Mouse (Mus musculus): Measurements from ENCODE around the gene Kcnj16. TPM values are rescaled to one million over a fixed set of nuclear protein-coding genes. Genes with fewer than 3 reads are reported as not detected.

The Kcnj16 gene
- 3.6 and 5.0 TPM in 2 replicates for polyA plus RNA-seq (2015; fragmentation: Nextera tagmentation; extraction: Ambion mirVana)

DNA sequence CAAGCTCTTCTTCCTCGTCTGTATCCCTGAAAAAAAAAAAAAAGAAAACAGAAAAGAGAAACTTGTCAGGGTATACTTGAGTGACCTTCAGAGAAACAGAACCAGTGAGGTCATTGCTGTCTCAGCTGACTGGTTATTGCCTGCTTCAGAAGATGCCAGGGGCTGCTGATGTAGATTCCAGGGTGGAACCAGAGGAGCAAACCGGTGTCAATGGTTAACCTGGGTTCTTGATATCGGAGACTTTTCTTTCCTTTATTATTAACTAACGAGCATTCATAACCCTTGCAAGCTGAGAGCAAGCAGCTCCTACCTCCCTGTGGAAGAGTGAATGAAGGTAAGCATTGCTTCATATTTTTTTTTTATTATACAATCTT is at the start of gene Kcnj16:
Gene Kcnj16, plus strand, starts transcription at position 272 of the 374 bp plus-strand sequence.
- Histone ChIP-seq H3K9me3 (ENCODE audit: control insufficient read depth, low read length) (no peaks in the 10 kb centered on the region), H3K36me3 (ENCODE audit: control insufficient read depth, insufficient read depth, low read length) (no peaks in the 10 kb centered on the region), H3K9ac (ENCODE audit: low read depth, low read length) (no peak within 1 kb of the TSS), H3K27me3 (replicated peaks; ENCODE audit: control insufficient read depth, insufficient read depth, low read length) (no peaks in the 10 kb centered on the region), H3K4me3 (ENCODE audit: low read length) (no peak within 1 kb of the TSS), H3K27ac (ENCODE audit: low read depth, low read length) (no peak within 1 kb of the TSS), H3K4me1 (ENCODE audit: control insufficient read depth, insufficient read depth, low read depth, low read length) (no peaks in the 10 kb centered on the region), H3K4me2 (ENCODE audit: low read length) (no peak within 1 kb of the TSS)
- 77% methylated on average over 4 of the region's 4 CpGs for WGBS
- no peak for ATAC-seq

DNA sequence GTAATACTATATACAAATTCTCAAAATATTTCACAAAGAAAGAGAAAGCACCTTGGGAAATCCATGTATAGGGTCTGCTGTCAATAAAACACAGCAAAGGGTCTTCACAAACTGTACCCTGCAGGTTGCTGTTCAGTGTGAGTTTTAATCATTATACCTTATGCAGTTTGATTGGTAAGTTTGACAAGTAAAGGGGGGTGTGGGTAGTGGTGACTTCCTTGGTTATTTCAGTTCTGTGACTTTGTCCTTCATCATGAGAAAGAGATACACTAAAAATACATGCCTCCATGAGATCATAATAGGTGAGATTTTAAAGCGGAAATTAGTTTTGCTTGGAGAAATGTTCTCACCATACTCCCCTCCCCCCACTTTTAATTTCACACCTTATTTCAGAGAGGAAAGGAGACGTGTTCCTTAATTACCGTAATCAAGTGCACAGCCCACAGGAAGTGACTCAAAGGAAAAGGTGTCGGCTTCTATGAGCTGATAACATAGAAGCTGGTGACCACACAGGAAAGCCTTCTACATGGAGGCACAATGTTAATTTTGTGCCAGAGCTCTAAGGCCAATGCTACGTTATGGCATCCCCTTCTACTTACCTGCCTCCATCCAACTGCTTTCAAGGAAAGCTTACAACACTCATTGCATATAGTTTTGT is 48.9 kb upstream of the Kcnj16 start:
- no peak for ATAC-seq
- H3K9ac ChIP-seq (ENCODE audit: low read depth, low read length), result no peak overlapping the region
- WGBS, result 74% methylated on average over 5 of the region's 5 CpGs
- no peak overlapping the region for H3K4me3 ChIP-seq (ENCODE audit: low read length)
- H3K4me2 ChIP-seq (ENCODE audit: low read length), result no peak overlapping the region
- H3K4me1 ChIP-seq (ENCODE audit: control insufficient read depth, insufficient read depth, low read depth, low read length), result no peaks in the 10 kb centered on the region
- no peak overlapping the region for H3K27ac ChIP-seq (ENCODE audit: low read depth, low read length)
- no peaks in the 10 kb centered on the region for H3K27me3 ChIP-seq (replicated peaks; ENCODE audit: control insufficient read depth, insufficient read depth, low read length)
- no peaks in the 10 kb centered on the region for H3K9me3 ChIP-seq (ENCODE audit: control insufficient read depth, low read length)
- H3K36me3 ChIP-seq (ENCODE audit: control insufficient read depth, insufficient read depth, low read length), result no peaks in the 10 kb centered on the region

DNA sequence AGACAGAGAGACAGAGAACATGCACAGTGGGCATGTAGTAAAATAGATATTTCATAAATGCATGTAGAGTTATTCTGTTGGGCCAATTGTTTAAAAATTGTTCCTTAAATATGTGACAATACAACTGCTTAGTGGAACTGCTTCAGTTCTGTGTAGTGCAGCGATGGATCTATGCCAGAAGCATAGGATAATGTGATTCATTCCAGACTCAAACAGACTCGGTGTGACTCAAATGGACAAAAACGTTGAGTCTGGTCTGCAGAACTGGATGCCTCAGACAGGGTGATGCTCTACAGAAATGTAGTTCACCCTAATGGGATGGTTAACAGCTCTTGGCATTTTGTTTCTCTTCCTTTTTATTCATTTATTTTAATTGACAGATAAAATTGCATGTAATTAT is 32.1 kb upstream of the Kcnj16 start:
- H3K27ac ChIP-seq (ENCODE audit: low read depth, low read length), result no peak overlapping the region
- H3K4me3 ChIP-seq (ENCODE audit: low read length), result no peak overlapping the region
- no peaks in the 10 kb centered on the region for H3K4me1 ChIP-seq (ENCODE audit: control insufficient read depth, insufficient read depth, low read depth, low read length)
- no peak overlapping the region for H3K9ac ChIP-seq (ENCODE audit: low read depth, low read length)
- H3K36me3 ChIP-seq (ENCODE audit: control insufficient read depth, insufficient read depth, low read length), result no peaks in the 10 kb centered on the region
- no peaks in the 10 kb centered on the region for H3K27me3 ChIP-seq (replicated peaks; ENCODE audit: control insufficient read depth, insufficient read depth, low read length)
- ATAC-seq, result no peak
- no peak overlapping the region for H3K4me2 ChIP-seq (ENCODE audit: low read length)
- WGBS, result 63% methylated on average over 3 of the region's 3 CpGs
- no peaks in the 10 kb centered on the region for H3K9me3 ChIP-seq (ENCODE audit: control insufficient read depth, low read length)

DNA sequence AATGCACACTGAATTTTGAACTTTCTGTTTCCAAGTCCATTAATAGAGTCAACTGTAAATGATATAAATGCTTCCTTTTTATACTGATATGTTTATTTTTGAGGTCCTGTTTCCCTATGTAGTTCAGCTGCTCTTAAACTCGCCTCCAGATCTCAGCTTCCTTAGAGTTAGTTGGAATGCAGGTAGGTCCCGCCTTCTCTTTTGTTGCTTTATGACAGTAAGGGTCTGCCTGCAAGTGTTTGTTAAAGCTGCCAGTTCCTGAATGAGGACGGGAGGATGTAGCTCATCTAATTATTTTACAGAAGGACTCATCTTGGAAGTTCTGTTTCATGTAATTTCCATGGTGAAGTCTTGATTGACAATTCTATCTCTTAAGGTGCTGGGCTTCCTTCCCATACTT is 25.6 kb upstream of the Kcnj16 start:
- no peaks in the 10 kb centered on the region for H3K4me1 ChIP-seq (ENCODE audit: control insufficient read depth, insufficient read depth, low read depth, low read length)
- H3K4me3 ChIP-seq (ENCODE audit: low read length), result no peak overlapping the region
- no peak overlapping the region for H3K27ac ChIP-seq (ENCODE audit: low read depth, low read length)
- H3K27me3 ChIP-seq (replicated peaks; ENCODE audit: control insufficient read depth, insufficient read depth, low read length), result no peaks in the 10 kb centered on the region
- no peak overlapping the region for H3K4me2 ChIP-seq (ENCODE audit: low read length)
- no peak overlapping the region for H3K9ac ChIP-seq (ENCODE audit: low read depth, low read length)
- ATAC-seq, result no peak
- 41% methylated on average over 3 of the region's 3 CpGs for WGBS
- no peaks in the 10 kb centered on the region for H3K36me3 ChIP-seq (ENCODE audit: control insufficient read depth, insufficient read depth, low read length)
- no peaks in the 10 kb centered on the region for H3K9me3 ChIP-seq (ENCODE audit: control insufficient read depth, low read length)

DNA sequence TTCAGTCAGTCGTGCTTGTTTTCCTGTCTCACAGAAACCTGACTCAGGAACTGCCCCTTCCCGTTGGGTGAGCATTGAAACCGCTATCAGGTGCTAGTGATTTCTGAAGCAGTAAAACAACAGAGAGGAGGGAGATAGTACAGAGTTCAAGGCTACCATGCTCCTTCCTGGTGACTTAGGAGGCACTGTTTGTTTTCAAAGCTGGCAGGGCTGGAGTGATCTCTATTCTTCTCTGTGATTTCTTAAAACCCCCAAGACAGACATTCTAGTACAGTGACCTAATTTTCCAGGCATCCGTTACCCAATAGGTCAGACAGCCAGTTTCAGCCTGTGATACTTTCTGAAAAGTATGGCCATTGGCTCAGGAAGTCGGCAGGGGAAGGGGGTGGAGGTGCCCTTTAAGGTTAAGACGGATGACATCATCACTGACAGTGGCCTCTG is 25.1 kb upstream of the Kcnj16 start:
- Histone ChIP-seq H3K27ac (ENCODE audit: low read depth, low read length) (no peak overlapping the region), H3K9ac (ENCODE audit: low read depth, low read length) (no peak overlapping the region), H3K36me3 (ENCODE audit: control insufficient read depth, insufficient read depth, low read length) (no peaks in the 10 kb centered on the region), H3K9me3 (ENCODE audit: control insufficient read depth, low read length) (no peaks in the 10 kb centered on the region), H3K4me3 (ENCODE audit: low read length) (no peak overlapping the region), H3K4me1 (ENCODE audit: control insufficient read depth, insufficient read depth, low read depth, low read length) (no peaks in the 10 kb centered on the region), H3K27me3 (replicated peaks; ENCODE audit: control insufficient read depth, insufficient read depth, low read length) (no peaks in the 10 kb centered on the region), H3K4me2 (ENCODE audit: low read length) (no peak overlapping the region)
- 43% methylated on average over 6 of the region's 6 CpGs for WGBS
- no peak for ATAC-seq

DNA sequence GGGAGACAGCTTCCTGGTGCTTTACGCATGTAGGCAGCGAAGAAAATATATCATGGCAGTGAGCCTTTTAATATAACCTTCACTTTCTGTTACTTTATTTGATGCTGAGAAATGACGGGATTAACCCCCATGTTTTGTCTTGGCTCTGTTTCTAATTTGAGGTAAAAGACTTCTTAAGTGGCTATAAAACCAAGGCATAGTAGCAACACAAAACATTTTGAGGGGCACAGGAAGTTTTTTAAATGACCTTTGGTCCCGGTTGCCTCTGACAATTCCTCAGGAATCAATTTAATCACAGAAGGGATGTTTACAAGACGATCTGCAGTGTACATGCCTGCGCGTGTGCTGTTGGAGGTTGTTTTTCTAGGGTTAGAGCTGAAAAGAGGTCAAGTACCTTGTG is 11.2 kb upstream of the Kcnj16 start:
- Histone ChIP-seq H3K9me3 (ENCODE audit: control insufficient read depth, low read length) (no peaks in the 10 kb centered on the region), H3K4me1 (ENCODE audit: control insufficient read depth, insufficient read depth, low read depth, low read length) (no peaks in the 10 kb centered on the region)
- WGBS, result 70% methylated on average over 7 of the region's 7 CpGs

DNA sequence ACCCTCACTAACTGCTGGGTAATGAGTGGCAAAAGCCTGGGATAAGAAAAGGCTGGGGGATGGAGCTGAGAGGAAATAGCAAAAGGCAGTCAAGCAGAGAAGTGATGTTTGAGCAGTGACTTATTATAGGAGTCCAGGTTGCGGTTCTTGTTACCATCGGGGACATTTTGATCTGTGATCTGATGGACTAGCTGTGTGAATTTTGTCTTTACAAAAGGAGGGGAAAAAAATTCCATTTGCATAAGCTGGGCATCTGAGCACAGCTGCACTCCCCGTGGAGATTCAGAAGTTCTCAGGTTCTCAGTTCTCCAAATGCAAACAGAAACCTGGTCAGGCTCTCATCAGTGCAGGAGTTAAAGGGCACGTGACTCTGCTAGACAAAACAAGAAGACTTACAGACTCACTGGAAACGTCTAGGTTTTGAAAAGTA is 6.2 kb upstream of the Kcnj16 start:
- no peak overlapping the region for H3K27ac ChIP-seq (ENCODE audit: low read depth, low read length)
- ATAC-seq, result no peak
- H3K4me1 ChIP-seq (ENCODE audit: control insufficient read depth, insufficient read depth, low read depth, low read length), result no peaks in the 10 kb centered on the region
- H3K9ac ChIP-seq (ENCODE audit: low read depth, low read length), result no peak overlapping the region
- 27% methylated on average over 5 of the region's 5 CpGs for WGBS
- no peak overlapping the region for H3K4me3 ChIP-seq (ENCODE audit: low read length)
- no peaks in the 10 kb centered on the region for H3K27me3 ChIP-seq (replicated peaks; ENCODE audit: control insufficient read depth, insufficient read depth, low read length)
- no peak overlapping the region for H3K4me2 ChIP-seq (ENCODE audit: low read length)
- no peaks in the 10 kb centered on the region for H3K36me3 ChIP-seq (ENCODE audit: control insufficient read depth, insufficient read depth, low read length)
- no peaks in the 10 kb centered on the region for H3K9me3 ChIP-seq (ENCODE audit: control insufficient read depth, low read length)

More for the DNA sequence above, 11.2 kb upstream of the Kcnj16 start:
- H3K4me2 ChIP-seq (ENCODE audit: low read length), result no peak overlapping the region
- no peaks in the 10 kb centered on the region for H3K36me3 ChIP-seq (ENCODE audit: control insufficient read depth, insufficient read depth, low read length)
- ATAC-seq, result no peak
- H3K4me3 ChIP-seq (ENCODE audit: low read length), result no peak overlapping the region
- H3K27me3 ChIP-seq (replicated peaks; ENCODE audit: control insufficient read depth, insufficient read depth, low read length), result no peaks in the 10 kb centered on the region
- H3K9ac ChIP-seq (ENCODE audit: low read depth, low read length), result no peak overlapping the region
- no peak overlapping the region for H3K27ac ChIP-seq (ENCODE audit: low read depth, low read length)

DNA sequence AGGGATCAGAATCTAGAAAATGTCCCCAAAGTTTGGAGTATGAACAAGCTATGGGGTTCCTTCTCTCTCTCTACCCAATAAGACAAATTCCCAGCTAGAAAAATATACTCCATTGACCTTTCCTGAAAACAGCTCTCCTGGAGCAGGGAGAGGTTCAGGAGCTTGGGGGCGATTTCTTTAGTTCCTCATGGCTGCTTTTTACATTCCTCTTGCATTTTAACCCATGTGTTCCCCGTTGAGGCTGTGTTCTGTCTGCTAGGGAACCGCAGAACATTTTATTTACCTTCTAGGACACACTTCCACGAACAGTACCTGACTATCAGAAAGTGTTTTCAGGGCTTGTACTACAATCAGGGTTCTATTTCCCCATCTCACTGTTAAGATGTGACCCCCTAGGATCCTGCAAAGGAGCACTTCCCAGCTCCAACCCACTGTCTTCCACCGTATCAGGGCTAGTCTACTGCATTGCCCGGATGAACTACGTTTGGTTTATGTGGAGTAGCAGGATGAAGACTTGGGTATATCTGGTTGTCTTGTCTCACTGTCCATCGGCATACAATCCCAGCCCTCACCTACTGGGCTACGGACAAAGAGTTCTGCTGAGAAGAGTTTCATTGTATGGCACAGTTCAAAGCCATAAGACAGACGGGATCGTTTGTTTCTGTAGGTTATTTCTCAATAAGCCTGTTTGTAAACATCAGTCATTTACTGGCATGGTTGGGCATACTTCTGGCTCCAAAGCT is 643 bp upstream of the Kcnj16 start:
- Histone ChIP-seq H3K9ac (ENCODE audit: low read depth, low read length) (no peak overlapping the region), H3K4me3 (ENCODE audit: low read length) (no peak overlapping the region), H3K9me3 (ENCODE audit: control insufficient read depth, low read length) (no peaks in the 10 kb centered on the region), H3K27ac (ENCODE audit: low read depth, low read length) (no peak overlapping the region), H3K36me3 (ENCODE audit: control insufficient read depth, insufficient read depth, low read length) (no peaks in the 10 kb centered on the region), H3K27me3 (replicated peaks; ENCODE audit: control insufficient read depth, insufficient read depth, low read length) (no peaks in the 10 kb centered on the region), H3K4me2 (ENCODE audit: low read length) (no peak overlapping the region), H3K4me1 (ENCODE audit: control insufficient read depth, insufficient read depth, low read depth, low read length) (no peaks in the 10 kb centered on the region)
- WGBS, result 83% methylated on average over 11 of the region's 11 CpGs
- ATAC-seq, result no peak

DNA sequence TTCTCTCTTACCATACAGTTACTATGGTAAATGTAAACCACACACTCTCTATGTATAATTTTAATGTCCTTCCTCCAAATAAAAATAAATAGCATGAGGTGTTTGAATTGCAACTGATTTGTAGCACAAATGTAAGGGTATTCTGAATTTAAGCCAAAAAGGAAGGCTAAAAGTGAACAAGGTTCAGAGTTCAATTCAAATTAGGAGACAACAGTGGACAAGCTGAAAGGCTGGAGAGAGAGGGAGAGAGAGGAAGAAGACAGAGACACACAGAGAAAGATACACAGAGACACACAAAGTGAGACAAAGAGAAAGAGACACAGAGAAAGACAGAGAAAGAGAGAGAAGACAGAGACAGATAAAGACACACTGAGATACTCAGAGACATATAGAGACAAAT is 1.1 kb downstream of the Kcnj16 start:
- Histone ChIP-seq H3K4me3 (ENCODE audit: low read length) (no peak overlapping the region), H3K4me2 (ENCODE audit: low read length) (no peak overlapping the region), H3K9ac (ENCODE audit: low read depth, low read length) (no peak overlapping the region), H3K27ac (ENCODE audit: low read depth, low read length) (no peak overlapping the region), H3K4me1 (ENCODE audit: control insufficient read depth, insufficient read depth, low read depth, low read length) (no peaks in the 10 kb centered on the region), H3K36me3 (ENCODE audit: control insufficient read depth, insufficient read depth, low read length) (no peaks in the 10 kb centered on the region), H3K9me3 (ENCODE audit: control insufficient read depth, low read length) (no peaks in the 10 kb centered on the region), H3K27me3 (replicated peaks; ENCODE audit: control insufficient read depth, insufficient read depth, low read length) (no peaks in the 10 kb centered on the region)
- no peak for ATAC-seq

Measured in hindbrain, embryonic 16.5 days (tissue).